Mouse (Mus musculus) kidney, adult 2 months (tissue): ENCODE measurements at regions not wholly inside any gene's neighbourhood (a gene's known extent, or its start where the extent isn't known, plus 50 kb on each side); places are given as distances from the start of the nearest gene placed in this dataset.

Experiments used
- DNase-seq: peaks from one replicate; pipeline ENCODE4 v3.0.0; 2021
- H3K27ac ChIP-seq: fragments of 200-500 bp; 2 replicates; pipeline ENCODE4 v1.5.1; 2012; ENCODE audit warnings: low read depth, low read length, control low read depth, inconsistent platforms; ENCODE audit not compliant: insufficient read depth
- H3K27me3 ChIP-seq: fragments of 200-500 bp; replicated peaks from 2 replicates; pipeline ENCODE4 v1.6.1; 2012; ENCODE audit warnings: mild to moderate bottlenecking, moderate library complexity, low read length, inconsistent platforms; ENCODE audit not compliant: control insufficient read depth, insufficient read depth
- H3K36me3 ChIP-seq: fragments of 200-500 bp; 2 replicates; pipeline ENCODE4 v1.6.1; 2012; ENCODE audit warnings: mild to moderate bottlenecking, moderate library complexity, low read length, inconsistent platforms; ENCODE audit not compliant: control insufficient read depth, insufficient read depth
- H3K4me1 ChIP-seq: fragments of 200-500 bp; 2 replicates; pipeline ENCODE4 v1.6.1; 2011; ENCODE audit warnings: low read length; ENCODE audit not compliant: control insufficient read depth, insufficient read depth
- H3K4me3 ChIP-seq: fragments of 200-500 bp; 2 replicates; pipeline ENCODE4 v1.5.1; 2011; ENCODE audit warnings: mild to moderate bottlenecking, low read depth, low read length, control low read depth; ENCODE audit not compliant: insufficient read depth
- CTCF ChIP-seq: fragments of 200-500 bp; conservative IDR thresholded peaks from 2 replicates; pipeline ENCODE4 v1.5.1; 2011; ENCODE audit warnings: low read depth, mild to moderate bottlenecking, control low read depth, low read length, moderate library complexity, mixed read lengths; ENCODE audit not compliant: insufficient read depth, insufficient read length
- POLR2A ChIP-seq: fragments of 200-500 bp; IDR thresholded peaks from one replicate; pipeline ENCODE4 v1.6.1; 2011; ENCODE audit warnings: low read depth, low read length, control low read depth
- WGBS: fragments of 180-500 bp; shearing (Covaris S2); methylation state at CpG from one replicate; pipeline ENCODE4 v1.1.7; 2018; 5-methylcytosine and 5-hydroxymethylcytosine counted together

DNA sequence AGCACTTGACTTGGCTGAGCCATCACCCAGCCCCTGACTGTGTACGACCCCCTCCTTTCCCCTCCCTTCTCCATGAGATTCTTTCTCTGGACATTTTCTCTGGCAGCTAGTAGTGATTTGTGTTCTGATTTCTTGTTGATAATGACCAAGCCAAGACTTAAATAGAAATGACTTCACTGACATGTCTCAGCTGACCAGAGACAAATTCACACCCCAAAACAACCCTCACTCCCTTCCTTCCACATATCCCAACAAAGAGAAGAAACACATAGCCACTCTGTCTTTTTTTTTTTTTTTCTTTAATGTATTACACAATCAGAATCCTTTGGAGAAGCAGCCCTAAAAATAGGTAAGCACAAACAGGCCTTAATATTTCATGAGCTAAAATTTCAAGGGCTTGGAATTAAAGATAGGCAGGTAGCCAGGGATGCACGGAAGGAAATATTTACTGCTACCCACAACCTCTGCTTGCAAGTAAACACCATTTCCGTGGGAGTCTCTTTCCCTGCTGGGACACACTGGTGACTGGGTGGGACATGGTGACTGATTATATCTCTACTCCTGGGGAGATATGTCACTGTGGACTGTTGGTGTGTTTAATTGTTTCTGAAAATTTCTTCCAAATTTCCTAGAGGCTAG is 272.1 kb upstream of the Adgrl2 start:
- Histone ChIP-seq H3K27me3 (no peaks in the 10 kb centered on the region), H3K4me1 (peaks cover under 1% of the 10 kb centered on the region; the same call in 1 of the 2 replicates), H3K27ac (peak overlapping the region; percentile 60), H3K36me3 (no peaks in the 10 kb centered on the region), H3K4me3 (no peak overlapping the region)
- DNase-seq, result peak; percentile 76
- no peak for TF ChIP-seq CTCF
- TF ChIP-seq POLR2A, result no peak
- 58% methylated on average over 3 of the region's 3 CpGs for WGBS

DNA sequence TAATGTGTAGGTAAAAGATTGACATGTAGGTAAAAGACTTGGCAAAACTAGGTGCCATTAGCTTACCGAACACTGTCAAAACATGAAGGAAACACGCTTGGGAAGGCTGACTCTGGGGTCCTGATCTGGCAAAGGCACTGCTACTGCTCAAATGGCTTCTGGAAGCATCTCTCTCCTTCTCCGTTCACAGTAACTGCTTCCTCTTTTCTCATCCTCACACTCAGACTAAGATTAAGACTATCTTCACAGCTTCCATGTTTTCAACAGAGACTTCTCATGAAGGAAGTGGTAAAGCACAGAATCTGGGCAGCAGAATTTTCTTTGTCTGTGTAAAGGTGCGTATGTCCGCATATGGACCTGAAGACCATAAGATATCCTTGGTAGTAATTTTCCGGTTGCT is 271.4 kb upstream of the Adgrl2 start:
- Histone ChIP-seq H3K27ac (no peak overlapping the region; the same call in 1 of the 2 replicates), H3K27me3 (no peaks in the 10 kb centered on the region), H3K4me3 (no peak overlapping the region), H3K36me3 (no peaks in the 10 kb centered on the region), H3K4me1 (peaks cover 6% of the 10 kb centered on the region; the same call in 1 of the 2 replicates)
- WGBS, result 95% methylated on average over 6 of the region's 6 CpGs
- DNase-seq, result no peak
- TF ChIP-seq POLR2A, result no peak

- no peak for TF ChIP-seq CTCF
- no peak for TF ChIP-seq POLR2A
- Histone ChIP-seq H3K4me3 (no peak overlapping the region), H3K27ac (no peak overlapping the region), H3K27me3 (no peaks in the 10 kb centered on the region), H3K4me1 (peaks cover 6% of the 10 kb centered on the region), H3K36me3 (no peaks in the 10 kb centered on the region)
- 94% methylated on average over 6 of the region's 6 CpGs for WGBS
- DNase-seq, result no peak
These were observed 268.5 kb upstream of the Adgrl2 start for GRCm38 (mm10) chr3:149258826-149259225.

GRCm38 (mm10) chr3:149256891-149257290 is 266.5 kb upstream of the Adgrl2 start:
- Histone ChIP-seq H3K4me3 (0 out of 2 replicates have a peak overlapping the region, but pooled peaks have one; percentile 10), H3K4me1 (peaks cover 6% of the 10 kb centered on the region), H3K27ac (no peak overlapping the region), H3K27me3 (no peaks in the 10 kb centered on the region), H3K36me3 (no peaks in the 10 kb centered on the region)
- WGBS, result 33% methylated on average over 9 of the region's 9 CpGs
- no peak for TF ChIP-seq POLR2A
- no peak for TF ChIP-seq CTCF
- no peak for DNase-seq

DNA sequence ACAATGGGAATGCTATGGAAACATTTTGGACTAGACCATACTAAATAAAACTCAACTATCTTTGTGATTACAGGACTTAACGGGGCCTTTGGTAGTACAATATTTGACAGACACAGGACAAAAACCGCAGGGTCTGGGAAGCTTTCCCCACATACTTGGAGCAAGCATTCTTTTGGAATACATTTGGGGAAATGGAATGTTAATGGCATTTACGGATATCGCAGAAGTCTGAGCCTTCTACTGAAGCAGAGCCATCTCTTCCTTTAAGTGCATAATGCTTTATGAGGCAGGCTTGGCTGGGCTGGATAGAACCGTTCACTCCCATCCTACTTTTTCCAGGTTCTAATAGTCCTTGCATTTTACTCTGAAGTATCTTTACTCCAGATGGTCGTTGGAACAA is 262.7 kb upstream of the Adgrl2 start:
- no peak for DNase-seq
- TF ChIP-seq POLR2A (no peak), CTCF (no peak)
- WGBS, result 66% methylated on average over 6 of the region's 6 CpGs
- peaks cover 6% of the 10 kb centered on the region for H3K4me1 ChIP-seq
- H3K27ac ChIP-seq, result no peak overlapping the region
- H3K27me3 ChIP-seq, result no peaks in the 10 kb centered on the region
- H3K36me3 ChIP-seq, result no peaks in the 10 kb centered on the region
- no peak overlapping the region for H3K4me3 ChIP-seq

DNA sequence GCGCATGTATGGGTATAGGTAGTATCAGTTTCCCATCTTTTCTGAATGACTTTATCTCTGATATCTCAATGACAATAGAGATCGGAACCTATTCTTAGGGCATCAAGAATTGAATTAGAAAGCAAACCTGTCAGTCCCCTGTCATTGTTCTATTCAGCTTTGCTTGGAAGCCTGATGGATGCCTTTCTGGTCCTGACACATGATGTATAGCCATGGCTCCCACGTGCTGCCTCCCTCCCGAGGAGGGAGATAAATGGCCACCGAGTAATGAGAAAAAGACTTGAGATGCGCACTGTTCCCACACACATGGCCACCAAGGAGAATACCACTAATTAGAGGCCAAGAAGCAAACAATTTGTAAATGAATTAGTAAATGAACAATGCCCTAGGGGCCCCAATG is 261.8 kb upstream of the Adgrl2 start:
- Histone ChIP-seq H3K27ac (no peak overlapping the region), H3K36me3 (no peaks in the 10 kb centered on the region), H3K4me1 (peaks cover 3% of the 10 kb centered on the region), H3K27me3 (no peaks in the 10 kb centered on the region), H3K4me3 (no peak overlapping the region)
- 71% methylated on average over 6 of the region's 6 CpGs for WGBS
- DNase-seq, result no peak
- no peak for TF ChIP-seq CTCF
- TF ChIP-seq POLR2A, result no peak

DNA sequence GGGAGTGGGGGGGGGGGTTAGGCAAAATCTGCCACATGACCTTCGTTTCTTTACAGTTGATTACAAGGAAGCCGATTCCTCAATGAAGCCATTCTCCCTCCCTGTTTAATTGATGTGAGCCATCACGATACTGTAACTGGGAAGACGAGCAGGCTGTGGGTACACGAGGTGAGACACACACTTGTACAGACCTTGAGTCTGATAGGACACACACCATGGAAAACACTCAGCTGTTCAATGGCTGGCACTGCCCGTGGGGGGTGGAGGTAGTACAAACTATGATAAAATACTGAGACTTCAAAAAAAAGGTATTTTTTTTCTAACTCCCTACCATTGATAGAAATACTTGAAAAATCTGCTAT is 257.3 kb upstream of the Adgrl2 start:
- no peak overlapping the region for H3K4me3 ChIP-seq
- H3K27ac ChIP-seq, result no peak overlapping the region
- H3K4me1 ChIP-seq, result no peaks in the 10 kb centered on the region
- H3K27me3 ChIP-seq, result no peaks in the 10 kb centered on the region
- 73% methylated on average over 6 of the region's 6 CpGs for WGBS
- H3K36me3 ChIP-seq, result no peaks in the 10 kb centered on the region
- TF ChIP-seq POLR2A (no peak), CTCF (no peak)
- no peak for DNase-seq
